In genomic region chrX:11996891-11997290, GRCm38 (mm10) we compare ENCODE assay signal across 25 mouse cellular contexts.
DNase-seq lines count a peak whose midpoint lies in the region; ATAC-seq and TF ChIP-seq lines count a peak whose summit lies in the region.
"Had no signal": no experiment of that assay in that cellular context is flagged by ENCODE, and none has a peak within 500 bp of the region (broad histone marks: within the 10 kb centered on the region; RNA-seq: fewer than 3 reads in every experiment).

No protein-coding gene starts in this region.

- H3K9ac ChIP-seq in liver, embryonic 14.5 days (replicated peaks): no peak overlapping the region
- H3K9ac ChIP-seq in liver, postnatal 0 days (replicated peaks): no peak overlapping the region
- peak overlapping the region; percentile 71 for H3K9ac ChIP-seq in MEL (ENCODE audit: control insufficient read depth, low read depth, low read length, poor library complexity, severe bottlenecking)
- H3K9ac ChIP-seq: embryonic facial prominence, embryonic 12.5 days; forebrain, postnatal 0 days; heart, embryonic 12.5 days; kidney, embryonic 15.5 days; limb, embryonic 13.5 days; neural tube, embryonic 13.5 days had no signal

- no peak overlapping the region for H3K4me2 ChIP-seq in liver, embryonic 14.5 days (ENCODE audit: low read depth)
- no peak overlapping the region for H3K4me2 ChIP-seq in liver, postnatal 0 days (ENCODE audit: low read depth, low read length)
- H3K4me2 ChIP-seq: embryonic facial prominence, embryonic 12.5 days; heart, embryonic 12.5 days; kidney, embryonic 15.5 days; limb, embryonic 13.5 days; midbrain, embryonic 11.5 days; neural tube, embryonic 13.5 days had no signal

- WGBS in liver, embryonic 14.5 days (ENCODE audit: insufficient replicate concordance): 83% methylated on average over 2 of the region's 2 CpGs
- 72% methylated on average over 2 of the region's 2 CpGs for WGBS in liver, postnatal 0 days (ENCODE audit: insufficient replicate concordance)
- WGBS in forebrain, embryonic 10.5 days: 90% methylated on average over 2 of the region's 2 CpGs

- no peak for TF ChIP-seq RAD21 in MEL (IDR thresholded peaks at IDR 0.05; ENCODE audit: low read depth, low read length)

- peaks cover 26 to 55% of the 10 kb centered on the region in 2 experiments for H3K4me1 ChIP-seq in liver, embryonic 14.5 days (replicated peaks; ENCODE audit: control insufficient read depth in 2 of 2, insufficient read depth in 2 of 2, low read length in 1 of 2)
- 0 out of 2 replicates have a peak, but pooled peaks cover 2% of the 10 kb centered on the region for H3K4me1 ChIP-seq in liver, postnatal 0 days (ENCODE audit: insufficient read depth)
- peaks cover 26 to 66% of the 10 kb centered on the region in 2 experiments for H3K4me1 ChIP-seq in MEL (ENCODE audit: control insufficient read depth in 1 of 2, insufficient read depth in 2 of 2, low read length in 2 of 2)
- peaks cover 38% of the 10 kb centered on the region for H3K4me1 ChIP-seq in forebrain, embryonic 10.5 days

- DNase-seq in liver, embryonic 14.5 days (ENCODE audit: low read depth in 3 of 3, low spot score in 3 of 3): no peak
- no peak for DNase-seq in liver, postnatal 0 days
- DNase-seq in 416B (ENCODE audit: low read depth) (peak; percentile 47), MEL (ENCODE audit: low read depth, low spot score) (peak; percentile 62)
- no peak for DNase-seq in forebrain, embryonic 10.5 days (ENCODE audit: extremely low spot score, low spot score)
- DNase-seq: adrenal gland, postnatal 10 days; cerebellum, adult 11-12 months; cerebellum, adult 9-11 months; embryo, embryonic 11 days; forebrain, postnatal 0 days; heart, adult 2 months; kidney, adult 18-20 months; kidney, postnatal 25 days; right cerebral cortex, postnatal 14 days had no signal

- peaks cover 7% of the 10 kb centered on the region; the same call in 1 of the 2 replicates for H3K79me2 ChIP-seq in MEL (ENCODE audit: control insufficient read depth, insufficient read depth, low read length, poor library complexity)

- no peaks in the 10 kb centered on the region for H3K9me3 ChIP-seq in liver, embryonic 14.5 days (ENCODE audit: control insufficient read depth, low read length)
- no peaks in the 10 kb centered on the region for H3K9me3 ChIP-seq in liver, postnatal 0 days (ENCODE audit: low read length)
- H3K9me3 ChIP-seq in MEL (replicated peaks; ENCODE audit: insufficient read depth, low read length): no peaks in the 10 kb centered on the region
- H3K9me3 ChIP-seq in forebrain, embryonic 10.5 days: no peaks in the 10 kb centered on the region
- H3K9me3 ChIP-seq: embryonic facial prominence, embryonic 12.5 days; heart, embryonic 12.5 days; kidney, embryonic 15.5 days; limb, embryonic 13.5 days; neural tube, embryonic 13.5 days had no signal

- H3K36me3 ChIP-seq in liver, embryonic 14.5 days (replicated peaks; ENCODE audit: control insufficient read depth, insufficient read depth, low read depth): no peaks in the 10 kb centered on the region
- H3K36me3 ChIP-seq in liver, postnatal 0 days (replicated peaks; ENCODE audit: insufficient read depth, low read length): no peaks in the 10 kb centered on the region
- H3K36me3 ChIP-seq in MEL (ENCODE audit: control insufficient read depth in 1 of 2, insufficient read depth in 2 of 2, low read length in 2 of 2): peaks cover 0 to 57% of the 10 kb centered on the region in 2 experiments; a peak in 2 of 4 replicates
- H3K36me3 ChIP-seq in forebrain, embryonic 10.5 days (replicated peaks): no peaks in the 10 kb centered on the region
- H3K36me3 ChIP-seq: embryonic facial prominence, embryonic 12.5 days; heart, embryonic 12.5 days; kidney, embryonic 15.5 days; limb, embryonic 13.5 days; neural tube, embryonic 13.5 days had no signal

- no peak for ATAC-seq in liver, embryonic 14.5 days (ENCODE audit: insufficient read depth)
- ATAC-seq in liver, postnatal 0 days: no peak
- ATAC-seq in megakaryocyte progenitor cell, adult 5-6 weeks (replicated peaks; ENCODE audit: poor library complexity): peak; percentile 25; the same call in 1 of the 2 replicates
- ATAC-seq: forebrain, postnatal 0 days; hindbrain, embryonic 16.5 days had no signal

- peaks cover 3% of the 10 kb centered on the region; the same call in 1 of the 2 replicates for H3K27me3 ChIP-seq in liver, embryonic 14.5 days (ENCODE audit: control insufficient read depth, insufficient read depth, low read length)
- peaks cover 13% of the 10 kb centered on the region; the same call in 1 of the 2 replicates for H3K27me3 ChIP-seq in liver, postnatal 0 days (ENCODE audit: insufficient read depth, low read length)
- no peaks in the 10 kb centered on the region for H3K27me3 ChIP-seq in MEL (ENCODE audit: control insufficient read depth in 1 of 2, insufficient read depth in 2 of 2, low read length in 2 of 2)
- H3K27me3 ChIP-seq in forebrain, embryonic 10.5 days (ENCODE audit: poor library complexity, severe bottlenecking): peaks cover 100% of the 10 kb centered on the region
- H3K27me3 ChIP-seq: CH12.LX had no signal

- TF ChIP-seq CTCF in liver, embryonic 14.5 days (IDR thresholded peaks at IDR 0.05; ENCODE audit: low read depth): no peak
- TF ChIP-seq CTCF in liver, postnatal 0 days (IDR thresholded peaks at IDR 0.05; ENCODE audit: low read depth): no peak
- no peak for TF ChIP-seq CTCF in MEL (IDR thresholded peaks at IDR 0.05 in 2 of 3, conservative IDR thresholded peaks at IDR 0.05 in 1 of 3; ENCODE audit: control insufficient read depth in 1 of 3, insufficient read depth in 1 of 3, low read depth in 2 of 3, low read length in 3 of 3, poor library complexity in 1 of 3, severe bottlenecking in 1 of 3)

- H3K4me3 ChIP-seq in liver, embryonic 14.5 days (ENCODE audit: insufficient read depth in 1 of 2, low read depth in 2 of 2, low read length in 2 of 2): no peak overlapping the region
- H3K4me3 ChIP-seq in liver, postnatal 0 days (ENCODE audit: low read depth, low read length): no peak overlapping the region
- no peak overlapping the region for H3K4me3 ChIP-seq in MEL (ENCODE audit: control insufficient read depth in 1 of 2, insufficient read depth in 1 of 2, low read depth in 2 of 2, low read length in 2 of 2)
- H3K4me3 ChIP-seq in forebrain, embryonic 10.5 days: no peak overlapping the region
- H3K4me3 ChIP-seq: embryonic facial prominence, embryonic 12.5 days; heart, adult 2 months; heart, embryonic 12.5 days; kidney, embryonic 15.5 days; left cerebral cortex, adult 2 months; limb, embryonic 13.5 days; myocyte; neural tube, embryonic 13.5 days had no signal

- no peak for TF ChIP-seq POLR2A in MEL (IDR thresholded peaks at IDR 0.05; ENCODE audit: control insufficient read depth in 1 of 2, insufficient read depth in 1 of 2, low read depth in 1 of 2, low read length in 2 of 2, poor library complexity in 1 of 2)

- peak overlapping the region; percentile 61 for H3K27ac ChIP-seq in liver, embryonic 14.5 days
- no peak overlapping the region for H3K27ac ChIP-seq in liver, postnatal 0 days (ENCODE audit: low read depth)
- peak overlapping the region; percentile 90 for H3K27ac ChIP-seq in MEL (ENCODE audit: control insufficient read depth, low read depth, low read length)
- no peak overlapping the region for H3K27ac ChIP-seq in forebrain, embryonic 10.5 days
- H3K27ac ChIP-seq: embryonic facial prominence, embryonic 12.5 days; heart, adult 2 months; kidney, embryonic 15.5 days; left cerebral cortex, adult 2 months; limb, embryonic 13.5 days; neural tube, embryonic 13.5 days had no signal

- no peak for TF ChIP-seq EP300 in liver, embryonic 14.5 days (IDR thresholded peaks at IDR 0.05; ENCODE audit: low read depth)
- no peak for TF ChIP-seq EP300 in liver, postnatal 0 days (IDR thresholded peaks at IDR 0.05; ENCODE audit: low read depth)
- no peak for TF ChIP-seq EP300 in MEL (IDR thresholded peaks at IDR 0.05; ENCODE audit: low read depth in 1 of 2, low read length in 2 of 2)

TF ChIP-seq in MEL, 35 proteins besides CTCF, POLR2A, EP300 and RAD21:
- TF ChIP-seq UBTF (IDR thresholded peaks at IDR 0.05; ENCODE audit: borderline replicate concordance, insufficient read depth, low read depth, low read length) (no peak), BHLHE40 (IDR thresholded peaks at IDR 0.05; ENCODE audit: borderline replicate concordance, low read depth, low read length) (no peak), MAZ (IDR thresholded peaks at IDR 0.05; ENCODE audit: low read depth, low read length) (no peak), MAFK (IDR thresholded peaks at IDR 0.05; ENCODE audit: borderline replicate concordance, low read depth, low read length) (no peak), RCOR1 (IDR thresholded peaks at IDR 0.05; ENCODE audit: low read depth, low read length) (no peak), E2F4 (IDR thresholded peaks at IDR 0.05; ENCODE audit: borderline replicate concordance, low read depth, low read length) (no peak), ETS1 (IDR thresholded peaks at IDR 0.05; ENCODE audit: low read depth, low read length) (no peak), ELF1 (IDR thresholded peaks at IDR 0.05; ENCODE audit: low read depth, low read length) (no peak), MAX (IDR thresholded peaks at IDR 0.05; ENCODE audit: low read length) (no peak), MXI1 (IDR thresholded peaks at IDR 0.05; ENCODE audit: low read depth, low read length) (no peak), ZMIZ1 (IDR thresholded peaks at IDR 0.05; ENCODE audit: low read depth, low read length) (no peak), CHD2 (IDR thresholded peaks at IDR 0.05; ENCODE audit: low read length) (no peak), JUND (IDR thresholded peaks at IDR 0.05; ENCODE audit: low read depth, low read length) (no peak), MYB (IDR thresholded peaks at IDR 0.05; ENCODE audit: low read depth, low read length) (no peak), ZKSCAN1 (IDR thresholded peaks at IDR 0.05; ENCODE audit: low read depth, low read length) (no peak), GATA1 (IDR thresholded peaks at IDR 0.05; ENCODE audit: low read depth, low read length) (no peak), USF2 (IDR thresholded peaks at IDR 0.05; ENCODE audit: borderline replicate concordance in 1 of 2, insufficient read depth in 1 of 2, low read depth in 1 of 2, low read length in 2 of 2) (no peak), TCF12 (IDR thresholded peaks at IDR 0.05; ENCODE audit: low read depth, low read length) (no peak), KAT2A (conservative IDR thresholded peaks at IDR 0.05; ENCODE audit: low read depth, low read length) (no peak), USF1 (IDR thresholded peaks at IDR 0.05; ENCODE audit: low read depth, low read length) (no peak)

Comparison
In these comparisons a context has a peak if more than half of its experiments do, and no peak if none do; other contexts are left out.
1. H3K27ac ChIP-seq: peak in liver, embryonic 14.5 days (single experiment) and MEL (single experiment); none in liver, postnatal 0 days (single experiment) and forebrain, embryonic 10.5 days (single experiment).
2. DNase-seq: peak in 416B (single experiment) and MEL (single experiment); none in liver, embryonic 14.5 days (0 of 3), liver, postnatal 0 days (single experiment) and forebrain, embryonic 10.5 days (single experiment).